Mouse (Mus musculus): Measurements from ENCODE around the gene Dscam.

GRCm38 (mm10) chr16:96754971-96755504 is 415.5 kb downstream of the Dscam start:
- TF ChIP-seq POLR2A (IDR thresholded peaks at IDR 0.05; ENCODE audit: low read depth, low read length): no peak
- no peak for TF ChIP-seq CTCF (IDR thresholded peaks at IDR 0.05; ENCODE audit: extremely low read depth, insufficient read length, insufficient replicate concordance, low read depth, low read length)
